Mouse (Mus musculus): ENCODE data around the gene Prkcz. TPM values are rescaled to one million over a fixed set of nuclear protein-coding genes. Genes with fewer than 3 reads are reported as not detected.
A peak's percentile ranks its signal among the peaks of the same experiment; 100 is the strongest.

Prkcz gene
- total and polyA plus RNA-seq, 3 experiments, result 0.16 to 11.8 (median 1.6) TPM

DNA sequence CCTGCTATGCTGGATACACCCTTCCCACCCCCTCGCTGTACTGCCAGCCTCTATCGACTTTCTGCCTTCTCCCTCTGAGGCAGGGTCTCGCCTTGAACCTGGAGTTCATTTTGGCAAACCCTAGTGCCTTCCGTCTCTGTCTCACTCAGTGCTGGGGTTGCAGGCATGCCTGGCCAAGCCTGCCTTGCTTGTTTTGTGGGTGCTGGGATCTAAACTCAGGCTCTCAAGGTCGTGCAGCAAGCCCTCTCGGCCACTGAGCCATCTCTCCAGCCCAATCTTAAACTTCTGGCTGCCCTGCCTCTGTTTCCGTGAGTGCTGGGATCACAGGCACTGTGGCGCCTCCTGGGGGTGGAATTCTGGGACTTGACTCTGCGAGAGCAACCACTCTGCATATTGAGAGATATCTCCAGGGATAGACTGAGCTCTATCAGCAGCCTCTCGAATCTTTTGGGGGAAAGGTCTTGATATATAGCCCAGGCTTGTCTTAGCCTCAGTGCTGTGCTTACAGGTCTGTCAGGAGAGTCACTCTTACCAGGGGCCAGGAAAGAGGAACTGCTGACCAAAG lies 66.1 kb downstream of the Prkcz start:
- dilution Hi-C loops (cut with MboI; ENCODE audit: extremely low pct_ligation_motif_present, extremely low pct_unique_long_range_greater_than_20kb, low sequenced_read_pairs) (no loop called here), in situ Hi-C loops (cut with MboI; ENCODE audit: low pct_ligation_motif_present, low pct_unique_long_range_greater_than_20kb, low sequenced_read_pairs) (no loop called here)
- 0 out of 4 replicates have a peak, but pooled peaks cover 0 to under 1% of the 10 kb centered on the region in 2 experiments for H3K4me1 ChIP-seq (ENCODE audit: control insufficient read depth in 1 of 2, insufficient read depth in 2 of 2)
- H3K4me3 ChIP-seq (replicated peaks in 1 of 3; ENCODE audit: low read depth in 2 of 3, low read length in 2 of 3, poor library complexity in 1 of 3), result no peak overlapping the region
- no peaks in the 10 kb centered on the region for H3K36me3 ChIP-seq (replicated peaks in 1 of 2; ENCODE audit: control insufficient read depth in 1 of 2, insufficient read depth in 1 of 2, low read length in 1 of 2)
- H3K27ac ChIP-seq (ENCODE audit: insufficient read depth, low read depth), result no peak overlapping the region
- DNase-seq (ENCODE audit: extremely low read depth), result no peak
- H3K9me3 ChIP-seq (replicated peaks; ENCODE audit: low read length), result no peaks in the 10 kb centered on the region
- no peaks in the 10 kb centered on the region for H3K79me2 ChIP-seq (replicated peaks; ENCODE audit: control insufficient read depth, extremely low read depth, insufficient read depth, poor library complexity, severe bottlenecking)
- H3K4me2 ChIP-seq (ENCODE audit: insufficient read depth, low read depth, poor library complexity, severe bottlenecking), result no peak overlapping the region
- no peak overlapping the region for H3K9ac ChIP-seq (ENCODE audit: insufficient read depth, low read depth)
- TF ChIP-seq ZNF384 (IDR thresholded peaks at IDR 0.05; ENCODE audit: low read depth, low read length) (no peak), MAZ (IDR thresholded peaks at IDR 0.05; ENCODE audit: low read depth, low read length) (no peak), RAD21 (IDR thresholded peaks at IDR 0.05; ENCODE audit: low read depth, low read length) (peak; percentile 16), SMC3 (IDR thresholded peaks at IDR 0.05; ENCODE audit: low read depth, low read length) (peak; percentile 23), CTCF (conservative IDR thresholded peaks at IDR 0.05 in 1 of 2, IDR thresholded peaks at IDR 0.05 in 1 of 2; ENCODE audit: low read depth in 2 of 2, low read length in 2 of 2) (peak in 1 of 2 experiments; percentile 48; a peak in 2 of 4 replicates)
- peaks cover 18% of the 10 kb centered on the region for H3K27me3 ChIP-seq (replicated peaks)

DNA sequence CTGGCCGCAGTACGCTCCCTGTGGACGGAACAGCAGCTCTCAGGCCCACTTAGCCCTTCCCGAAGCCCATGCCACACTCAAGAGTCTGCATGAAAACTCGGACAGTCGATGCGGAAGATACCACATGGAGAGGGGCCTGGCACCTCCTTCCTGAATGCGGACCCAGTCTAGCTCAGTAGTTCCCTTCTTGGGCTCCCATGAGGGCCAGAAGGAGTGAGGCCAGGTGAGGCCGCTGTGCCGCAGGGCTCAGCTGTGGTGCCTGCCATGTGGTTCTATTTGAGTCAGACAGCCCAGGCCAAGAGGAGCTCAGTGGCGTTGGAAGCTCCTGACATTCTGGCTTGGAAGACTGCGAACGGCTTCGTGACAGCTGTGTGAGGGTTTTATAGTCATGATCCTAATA lies 66.8 kb downstream of the Prkcz start:
- Histone ChIP-seq H3K9me3 (replicated peaks; ENCODE audit: low read length) (no peaks in the 10 kb centered on the region), H3K27me3 (replicated peaks) (peaks cover 16% of the 10 kb centered on the region), H3K9ac (ENCODE audit: insufficient read depth, low read depth) (no peak overlapping the region), H3K4me1 (ENCODE audit: control insufficient read depth in 1 of 2, insufficient read depth in 2 of 2) (no peaks in the 10 kb centered on the region), H3K36me3 (replicated peaks in 1 of 2; ENCODE audit: control insufficient read depth in 1 of 2, insufficient read depth in 1 of 2, low read length in 1 of 2) (no peaks in the 10 kb centered on the region), H3K79me2 (replicated peaks; ENCODE audit: control insufficient read depth, extremely low read depth, insufficient read depth, poor library complexity, severe bottlenecking) (no peaks in the 10 kb centered on the region), H3K4me2 (ENCODE audit: insufficient read depth, low read depth, poor library complexity, severe bottlenecking) (no peak overlapping the region), H3K27ac (ENCODE audit: insufficient read depth, low read depth) (no peak overlapping the region), H3K4me3 (replicated peaks in 1 of 3; ENCODE audit: low read depth in 2 of 3, low read length in 2 of 3, poor library complexity in 1 of 3) (no peak overlapping the region)
- dilution Hi-C loops (cut with MboI; ENCODE audit: extremely low pct_ligation_motif_present, extremely low pct_unique_long_range_greater_than_20kb, low sequenced_read_pairs) (no loop called here), in situ Hi-C loops (cut with MboI; ENCODE audit: low pct_ligation_motif_present, low pct_unique_long_range_greater_than_20kb, low sequenced_read_pairs) (no loop called here)
- DNase-seq (ENCODE audit: extremely low read depth), result no peak
- TF ChIP-seq JUN (IDR thresholded peaks at IDR 0.05; ENCODE audit: insufficient read depth, low read depth, low read length), result no peak
- TF ChIP-seq NELFE (IDR thresholded peaks at IDR 0.05; ENCODE audit: low read depth, low read length), result no peak
- TF ChIP-seq POLR2A (IDR thresholded peaks at IDR 0.05; ENCODE audit: low read depth, low read length), result no peak
- no peak for TF ChIP-seq TCF12 (IDR thresholded peaks at IDR 0.05; ENCODE audit: low read depth, low read length)
- TF ChIP-seq RAD21 (IDR thresholded peaks at IDR 0.05; ENCODE audit: low read depth, low read length), result no peak
- TF ChIP-seq ETS1 (conservative IDR thresholded peaks at IDR 0.05; ENCODE audit: low read depth, low read length), result no peak
- TF ChIP-seq KAT2A (IDR thresholded peaks at IDR 0.05; ENCODE audit: insufficient replicate concordance, low read length), result no peak
- TF ChIP-seq USF2 (conservative IDR thresholded peaks at IDR 0.05; ENCODE audit: low read depth, low read length), result no peak
- TF ChIP-seq MYC (IDR thresholded peaks at IDR 0.05; ENCODE audit: low read depth, low read length), result no peak
- TF ChIP-seq JUND (conservative IDR thresholded peaks at IDR 0.05; ENCODE audit: low read depth, low read length), result no peak
- TF ChIP-seq RCOR1 (conservative IDR thresholded peaks at IDR 0.05; ENCODE audit: low read depth, low read length), result no peak
- no peak for TF ChIP-seq NRF1 (IDR thresholded peaks at IDR 0.05; ENCODE audit: low read depth, low read length)
- no peak for TF ChIP-seq IRF4 (IDR thresholded peaks at IDR 0.05; ENCODE audit: low read depth, low read length)
- TF ChIP-seq MEF2A (IDR thresholded peaks at IDR 0.05; ENCODE audit: borderline replicate concordance, low read depth, low read length), result no peak
- no peak for TF ChIP-seq CHD1 (IDR thresholded peaks at IDR 0.05; ENCODE audit: low read depth, low read length)
- TF ChIP-seq MAFK (IDR thresholded peaks at IDR 0.05; ENCODE audit: insufficient replicate concordance, low read length), result no peak
- TF ChIP-seq ELF1 (IDR thresholded peaks at IDR 0.05; ENCODE audit: low read depth, low read length), result no peak
